Mouse (Mus musculus): ENCODE data around the gene Klf13. TPM values are rescaled to one million over a fixed set of nuclear protein-coding genes. Genes with fewer than 3 reads are reported as not detected.

Gene Klf13
- polyA plus RNA-seq, 1 experiment from 2014 or later, result 16.0 TPM

DNA sequence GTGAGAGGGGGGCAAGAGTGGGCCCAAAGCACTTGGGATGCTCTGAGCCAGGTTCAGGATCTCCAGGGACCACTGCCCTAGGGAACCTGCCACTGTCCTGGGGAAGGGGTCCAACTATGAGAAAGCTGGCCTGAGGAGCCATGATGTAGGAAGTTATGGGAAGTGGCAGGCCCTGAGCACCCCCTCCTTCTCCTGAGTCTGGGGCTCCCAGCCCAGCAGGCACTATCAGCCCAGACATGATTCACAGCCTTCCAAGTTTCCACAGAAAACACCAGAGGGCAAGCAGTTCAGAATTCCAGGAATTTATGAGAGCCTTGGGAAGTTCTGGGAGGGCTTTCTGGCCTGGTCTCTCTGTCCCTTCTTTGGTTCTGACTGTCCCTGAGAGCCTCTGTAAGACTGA lies 63.0 kb downstream of the Klf13 start:
- Histone ChIP-seq H3K4me2 (no peak overlapping the region), H3K27me3 (replicated peaks) (no peaks in the 10 kb centered on the region), H3K9me3 (no peaks in the 10 kb centered on the region), H3K4me1 (peaks cover 26% of the 10 kb centered on the region), H3K36me3 (no peaks in the 10 kb centered on the region), H3K27ac (replicated peaks) (no peak overlapping the region), H3K9ac (no peak overlapping the region), H3K4me3 (no peak overlapping the region)
- ATAC-seq (ENCODE audit: extremely low read depth, insufficient number of reproducible peaks, low FRiP score, low TSS enrichment), result no peak

DNA sequence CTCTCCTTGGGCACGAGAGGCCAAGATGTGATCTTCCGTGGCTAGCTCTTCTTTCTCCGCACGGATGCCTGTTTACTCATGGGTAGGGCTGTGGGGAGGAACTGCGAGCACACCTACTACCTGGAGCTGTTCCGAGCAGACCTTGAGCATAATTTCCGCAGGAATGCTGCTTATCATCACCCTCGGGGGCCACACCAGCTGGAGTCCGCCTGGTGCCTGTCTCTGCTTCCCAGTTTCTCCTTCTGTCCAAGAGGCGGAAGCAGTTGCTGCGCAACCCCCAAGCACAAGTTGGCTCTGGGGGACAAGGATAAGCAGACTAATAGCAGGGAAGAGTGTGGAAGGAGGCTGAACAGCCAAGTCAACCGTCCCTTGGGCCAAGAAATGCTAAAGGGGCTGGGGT lies 64.8 kb downstream of the Klf13 start:
- Histone ChIP-seq H3K4me1 (peaks cover 20% of the 10 kb centered on the region), H3K9me3 (no peaks in the 10 kb centered on the region), H3K27me3 (replicated peaks) (no peaks in the 10 kb centered on the region), H3K36me3 (no peaks in the 10 kb centered on the region), H3K4me2 (peak overlapping the region; percentile 56), H3K27ac (replicated peaks) (0 out of 2 replicates have a peak overlapping the region, but pooled peaks have one; percentile 24), H3K9ac (peak overlapping the region; percentile 37; the same call in 1 of the 2 replicates), H3K4me3 (peak overlapping the region; percentile 21; the same call in 1 of the 2 replicates)
- ATAC-seq (ENCODE audit: extremely low read depth, insufficient number of reproducible peaks, low FRiP score, low TSS enrichment), result no peak
- WGBS, result 21% methylated on average over 12 of the region's 12 CpGs

DNA sequence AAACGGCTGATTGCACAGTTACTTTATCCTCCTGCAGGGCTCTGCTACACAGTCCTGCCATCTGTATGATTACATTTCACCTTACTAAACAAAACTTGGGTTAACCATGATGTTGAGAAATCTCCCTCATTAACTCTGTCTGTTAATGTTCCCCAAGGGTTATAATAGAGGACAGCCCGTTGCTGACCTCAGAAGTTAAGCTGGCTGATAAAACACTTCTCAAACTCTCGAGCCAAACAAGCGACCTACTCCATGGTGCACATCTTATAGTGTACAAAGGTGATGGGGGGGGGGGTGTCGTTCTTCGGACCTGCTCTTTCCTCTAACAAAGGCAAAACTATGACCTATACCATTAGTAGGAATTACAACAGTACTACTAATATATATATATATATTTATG lies 67.0 kb downstream of the Klf13 start:
- WGBS, result 75% methylated on average over 6 of the region's 6 CpGs
- Histone ChIP-seq H3K9me3 (no peaks in the 10 kb centered on the region), H3K4me3 (no peak overlapping the region), H3K27ac (replicated peaks) (no peak overlapping the region), H3K36me3 (no peaks in the 10 kb centered on the region), H3K27me3 (replicated peaks) (no peaks in the 10 kb centered on the region), H3K4me2 (no peak overlapping the region), H3K4me1 (peaks cover 14% of the 10 kb centered on the region), H3K9ac (no peak overlapping the region)
- ATAC-seq (ENCODE audit: extremely low read depth, insufficient number of reproducible peaks, low FRiP score, low TSS enrichment), result no peak

DNA sequence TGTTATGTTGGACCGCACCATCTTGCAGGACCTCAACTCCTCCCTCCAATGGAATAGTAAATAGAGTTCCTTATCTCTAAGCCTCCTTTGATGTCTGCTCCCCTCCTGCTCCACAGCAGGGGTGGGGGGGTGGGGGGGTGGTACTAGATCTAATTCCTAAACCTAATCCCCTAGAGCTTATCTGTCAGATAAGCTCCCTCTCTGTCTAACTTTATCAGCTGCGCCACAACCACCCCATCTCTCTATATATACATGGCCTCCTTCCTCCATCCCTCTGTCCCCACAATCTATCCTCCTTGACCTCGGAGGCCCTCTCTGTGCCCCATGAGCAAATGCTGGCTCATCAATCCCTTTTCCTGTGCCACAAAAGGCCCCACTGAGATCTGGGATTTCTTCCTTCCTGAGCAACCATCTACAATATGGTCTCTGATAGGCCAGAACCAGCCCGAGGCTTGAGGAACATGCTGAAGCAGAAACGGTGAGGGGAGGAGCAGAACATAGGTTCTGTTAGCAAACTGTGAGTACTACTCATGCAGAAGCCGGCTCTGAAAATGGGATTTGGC lies 70.3 kb downstream of the Klf13 start:
- WGBS, result 23% methylated on average over 6 of the region's 6 CpGs
- no peaks in the 10 kb centered on the region for H3K27me3 ChIP-seq (replicated peaks)

DNA sequence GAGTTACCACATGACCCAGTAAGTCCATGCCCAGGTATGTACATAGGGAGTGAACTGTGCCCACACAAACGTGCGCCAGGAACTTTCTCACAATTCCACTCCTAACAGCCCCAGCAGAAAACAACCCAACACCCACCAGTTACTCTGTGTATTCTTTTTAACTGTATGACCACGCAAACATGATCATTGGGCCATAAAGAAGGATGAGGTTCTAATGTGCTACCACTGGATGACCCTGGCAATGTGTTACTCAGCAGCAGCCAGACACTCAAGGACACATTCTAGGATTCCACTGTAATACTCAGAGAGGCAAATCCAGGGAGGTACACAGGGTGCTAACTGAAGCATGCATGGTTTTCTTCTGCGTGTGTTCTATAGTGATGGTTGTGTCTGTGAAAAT lies 72.8 kb downstream of the Klf13 start:
- no peaks in the 10 kb centered on the region for H3K27me3 ChIP-seq (replicated peaks)
- no peaks in the 10 kb centered on the region for H3K9me3 ChIP-seq
- WGBS, result 85% methylated on average over 4 of the region's 4 CpGs
- H3K4me1 ChIP-seq, result peaks cover 3% of the 10 kb centered on the region
- H3K9ac ChIP-seq, result no peak overlapping the region
- ATAC-seq (ENCODE audit: extremely low read depth, insufficient number of reproducible peaks, low FRiP score, low TSS enrichment), result no peak
- no peaks in the 10 kb centered on the region for H3K36me3 ChIP-seq
- H3K27ac ChIP-seq (replicated peaks), result no peak overlapping the region
- H3K4me3 ChIP-seq, result no peak overlapping the region
- no peak overlapping the region for H3K4me2 ChIP-seq

More for the DNA sequence above, 70.3 kb downstream of the Klf13 start:
- no peak for ATAC-seq (ENCODE audit: extremely low read depth, insufficient number of reproducible peaks, low FRiP score, low TSS enrichment)
- Histone ChIP-seq H3K9me3 (no peaks in the 10 kb centered on the region), H3K27ac (replicated peaks) (no peak overlapping the region), H3K9ac (no peak overlapping the region), H3K4me2 (no peak overlapping the region), H3K4me3 (no peak overlapping the region), H3K4me1 (peaks cover 3% of the 10 kb centered on the region), H3K36me3 (no peaks in the 10 kb centered on the region)

DNA sequence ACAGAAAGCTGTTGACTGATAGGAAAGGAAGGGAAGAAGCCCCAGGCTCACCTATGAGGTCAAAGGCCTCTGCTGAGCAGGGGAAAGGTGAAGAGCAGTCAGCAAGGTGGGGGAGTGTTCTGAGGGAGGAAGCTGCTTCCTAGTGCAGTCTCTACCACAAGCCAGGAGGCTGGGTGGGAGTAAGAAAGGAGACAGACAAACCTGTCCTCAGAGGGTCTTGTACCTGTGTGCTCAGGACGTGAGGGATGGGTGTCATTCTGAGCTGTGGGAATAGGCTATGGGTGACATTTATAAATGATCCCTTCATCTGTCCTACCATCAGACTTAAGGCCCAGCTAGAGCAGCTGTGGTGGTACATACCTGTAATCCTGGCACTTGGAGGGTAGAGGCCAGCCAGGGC lies 75.7 kb downstream of the Klf13 start:
- no peak overlapping the region for H3K27ac ChIP-seq (replicated peaks)
- no peak overlapping the region for H3K4me2 ChIP-seq
- H3K36me3 ChIP-seq, result no peaks in the 10 kb centered on the region
- H3K9me3 ChIP-seq, result no peaks in the 10 kb centered on the region
- H3K27me3 ChIP-seq (replicated peaks), result no peaks in the 10 kb centered on the region
- no peak for ATAC-seq (ENCODE audit: extremely low read depth, insufficient number of reproducible peaks, low FRiP score, low TSS enrichment)
- 48% methylated on average over 1 of the region's 1 CpGs for WGBS
- no peak overlapping the region for H3K4me3 ChIP-seq
- H3K4me1 ChIP-seq, result peaks cover 8% of the 10 kb centered on the region
- no peak overlapping the region for H3K9ac ChIP-seq

DNA sequence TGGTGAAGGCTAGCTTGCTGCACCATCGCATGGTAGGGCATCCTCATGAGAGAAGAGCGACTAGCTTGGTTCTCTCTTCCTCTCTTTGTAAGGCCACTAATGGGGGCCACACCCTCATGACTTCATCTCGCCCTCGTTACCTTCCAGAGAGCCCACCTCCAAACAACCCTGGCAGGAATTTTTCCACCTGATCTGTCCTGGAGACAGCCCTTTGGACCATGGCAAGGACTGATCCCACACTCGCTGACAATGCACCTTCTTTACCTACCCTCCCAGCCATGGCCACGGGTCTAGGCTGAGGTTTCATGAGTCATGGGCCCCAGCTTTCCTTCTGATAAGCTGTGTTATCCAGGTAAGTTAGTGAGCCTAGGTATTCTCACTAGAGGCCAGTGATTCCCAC lies 77.6 kb downstream of the Klf13 start:
- Histone ChIP-seq H3K27me3 (replicated peaks) (no peaks in the 10 kb centered on the region), H3K9ac (no peak overlapping the region), H3K9me3 (no peaks in the 10 kb centered on the region), H3K4me1 (peaks cover 10% of the 10 kb centered on the region), H3K36me3 (no peaks in the 10 kb centered on the region), H3K4me2 (no peak overlapping the region), H3K4me3 (no peak overlapping the region), H3K27ac (replicated peaks) (no peak overlapping the region)
- no peak for ATAC-seq (ENCODE audit: extremely low read depth, insufficient number of reproducible peaks, low FRiP score, low TSS enrichment)
- WGBS, result 79% methylated on average over 6 of the region's 6 CpGs

DNA sequence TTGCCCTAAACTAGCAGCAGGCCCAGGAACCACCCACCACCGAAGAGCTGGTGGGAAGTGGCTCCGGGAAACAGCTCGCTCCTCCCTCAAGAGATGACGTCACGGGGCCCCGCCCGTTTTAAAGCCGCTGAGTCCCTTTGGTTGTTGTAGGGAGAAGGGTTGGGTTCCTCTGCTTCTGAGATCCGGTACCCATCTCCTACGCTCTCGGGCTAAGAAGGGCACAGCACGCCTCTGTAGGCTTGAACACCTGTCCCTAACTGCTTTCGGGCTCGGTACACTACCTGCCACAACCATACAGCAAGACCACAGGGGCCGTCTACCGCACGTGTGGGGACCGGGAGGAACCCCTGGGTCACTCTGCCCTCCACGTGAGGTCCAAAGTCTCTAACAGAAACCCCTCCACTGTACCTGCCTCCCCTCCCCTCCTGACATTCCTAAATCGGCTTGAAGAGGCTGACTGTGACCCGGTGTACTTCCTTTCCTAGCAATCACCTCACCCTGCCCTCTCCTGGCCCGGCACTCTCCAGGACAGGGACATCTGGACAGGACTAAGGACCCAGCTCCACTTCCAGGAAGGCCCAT lies 80.1 kb downstream of the Klf13 start:
- no peaks in the 10 kb centered on the region for H3K36me3 ChIP-seq

DNA sequence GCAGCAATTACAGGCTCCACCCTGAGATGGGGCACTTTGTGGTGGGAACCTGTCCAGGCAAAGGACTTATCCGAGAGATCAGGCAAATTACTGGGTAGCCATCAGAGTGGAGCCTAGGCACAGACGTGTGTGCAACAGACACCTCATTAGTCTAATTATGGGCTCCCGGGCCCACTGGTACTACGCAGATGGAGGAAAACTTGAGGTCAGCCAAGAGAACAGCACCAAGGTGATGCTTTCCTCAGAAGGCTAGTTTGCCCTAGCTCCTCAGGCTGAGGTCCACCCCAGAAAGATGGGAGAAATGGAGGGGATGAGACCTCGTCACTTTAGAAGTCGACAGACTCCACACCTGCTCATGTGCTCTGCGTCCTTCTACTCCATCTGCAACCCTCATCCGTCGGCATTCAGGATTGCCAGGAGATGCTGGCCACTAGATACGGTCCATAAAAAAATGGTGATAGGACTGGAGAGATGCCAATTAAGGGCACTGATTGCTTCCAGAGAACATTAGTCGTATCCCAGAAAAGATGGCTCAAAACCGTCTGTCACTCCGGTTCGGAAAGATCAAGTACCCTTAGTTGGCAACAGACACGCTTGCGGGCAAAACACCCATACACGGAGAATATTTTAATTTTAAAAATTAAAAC lies 80.8 kb downstream of the Klf13 start:
- no peaks in the 10 kb centered on the region for H3K9me3 ChIP-seq
- no peak overlapping the region for H3K9ac ChIP-seq
- no peak overlapping the region for H3K4me3 ChIP-seq
- H3K4me2 ChIP-seq, result peak overlapping the region; percentile 86
- H3K27me3 ChIP-seq (replicated peaks), result peaks cover 4% of the 10 kb centered on the region; the same call in 1 of the 2 replicates
- H3K4me1 ChIP-seq, result peaks cover 10% of the 10 kb centered on the region
- H3K36me3 ChIP-seq, result no peaks in the 10 kb centered on the region
- no peak overlapping the region for H3K27ac ChIP-seq (replicated peaks)
- ATAC-seq (ENCODE audit: extremely low read depth, insufficient number of reproducible peaks, low FRiP score, low TSS enrichment), result no peak
- 80% methylated on average over 17 of the region's 17 CpGs for WGBS

More for the DNA sequence above, 80.1 kb downstream of the Klf13 start:
- Histone ChIP-seq H3K4me3 (peak overlapping the region; percentile 52), H3K27me3 (replicated peaks) (no peaks in the 10 kb centered on the region), H3K4me1 (peaks cover 10% of the 10 kb centered on the region), H3K27ac (replicated peaks) (no peak overlapping the region), H3K4me2 (peak overlapping the region; percentile 86), H3K9ac (peak overlapping the region; percentile 74), H3K9me3 (no peaks in the 10 kb centered on the region)
- ATAC-seq (ENCODE audit: extremely low read depth, insufficient number of reproducible peaks, low FRiP score, low TSS enrichment), result no peak; the same call in 1 of the 2 replicates
- 1% methylated on average over 22 of the region's 22 CpGs for WGBS

DNA sequence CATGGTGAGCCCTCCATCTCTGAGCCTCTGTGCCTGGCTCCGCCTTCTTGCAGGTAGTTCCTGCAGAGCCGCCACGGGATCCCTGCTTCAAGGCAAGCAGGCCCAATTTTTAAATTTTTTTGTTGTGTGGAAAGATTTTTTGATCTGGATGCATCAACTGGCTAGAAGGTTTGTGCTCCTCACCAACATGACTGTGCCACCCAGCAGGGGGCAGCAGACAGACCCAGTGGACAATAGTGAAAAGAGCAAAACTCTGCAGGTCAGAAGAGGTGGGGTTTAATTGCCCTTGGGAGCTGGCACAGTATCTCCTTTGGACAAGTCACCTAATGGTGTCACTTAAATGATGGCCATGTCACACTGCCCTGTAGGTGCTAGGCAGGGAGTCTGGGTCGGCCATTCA lies 83.4 kb downstream of the Klf13 start:
- H3K9me3 ChIP-seq, result no peaks in the 10 kb centered on the region
- H3K36me3 ChIP-seq, result no peaks in the 10 kb centered on the region
- no peak overlapping the region for H3K4me3 ChIP-seq
- no peak overlapping the region for H3K9ac ChIP-seq
- H3K4me1 ChIP-seq, result peaks cover 10% of the 10 kb centered on the region
- 43% methylated on average over 4 of the region's 4 CpGs for WGBS
- peaks cover 10% of the 10 kb centered on the region; the same call in 1 of the 2 replicates for H3K27me3 ChIP-seq (replicated peaks)
- ATAC-seq (ENCODE audit: extremely low read depth, insufficient number of reproducible peaks, low FRiP score, low TSS enrichment), result no peak
- no peak overlapping the region for H3K27ac ChIP-seq (replicated peaks)
- H3K4me2 ChIP-seq, result no peak overlapping the region

DNA sequence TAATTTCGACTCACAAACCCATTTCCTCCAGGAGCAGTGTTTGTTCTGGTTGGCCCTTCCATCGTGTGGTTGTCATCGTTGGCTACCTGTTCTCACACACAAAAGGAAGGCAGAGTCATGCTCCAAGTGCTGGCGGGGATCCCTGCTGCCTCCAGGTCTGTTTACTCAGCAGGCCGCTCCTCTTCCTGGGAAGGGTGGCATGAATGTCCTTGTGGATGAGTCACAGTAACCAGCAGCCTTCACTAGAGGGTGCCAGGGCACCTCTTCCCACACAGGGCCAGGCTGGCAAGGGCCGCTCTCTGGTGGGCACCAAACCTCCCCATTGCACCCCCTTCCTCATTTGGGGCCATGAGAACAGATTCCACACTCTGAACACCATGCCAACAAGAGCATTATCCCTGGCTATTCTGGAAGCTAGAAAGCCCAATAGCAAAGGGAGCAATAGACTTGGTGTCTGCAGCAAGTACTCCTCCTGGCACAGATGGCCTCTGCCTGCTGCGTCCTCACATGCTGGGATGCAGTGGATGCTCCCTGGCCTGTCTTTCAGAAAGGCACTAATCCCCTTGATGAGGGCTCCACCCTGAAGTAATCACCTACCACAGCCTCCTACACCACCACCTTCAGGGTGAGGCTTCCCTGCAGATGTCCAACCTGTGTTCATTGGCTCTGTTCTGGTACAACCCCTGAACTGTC lies 86.7 kb downstream of the Klf13 start:
- H3K4me1 ChIP-seq, result no peaks in the 10 kb centered on the region
- H3K4me3 ChIP-seq, result no peak overlapping the region
- no peaks in the 10 kb centered on the region for H3K9me3 ChIP-seq
- H3K9ac ChIP-seq, result no peak overlapping the region
- H3K36me3 ChIP-seq, result no peaks in the 10 kb centered on the region
- WGBS, result 40% methylated on average over 7 of the region's 7 CpGs
- peaks cover 10% of the 10 kb centered on the region; the same call in 1 of the 2 replicates for H3K27me3 ChIP-seq (replicated peaks)
- H3K27ac ChIP-seq (replicated peaks), result no peak overlapping the region
- H3K4me2 ChIP-seq, result no peak overlapping the region
- no peak for ATAC-seq (ENCODE audit: extremely low read depth, insufficient number of reproducible peaks, low FRiP score, low TSS enrichment)
